Mouse (Mus musculus) midbrain, embryonic 15.5 days (tissue): ENCODE data around the gene Jazf1. TPM values are rescaled to one million over a fixed set of nuclear protein-coding genes. Genes with fewer than 3 reads are reported as not detected.

Source experiments
- ATAC-seq: fragments of 200-750 bp; cut with Nextera tagmentation; replicated peaks from 2 replicates; pipeline ENCODE4 v1.8.0; 2017; ENCODE audit warnings: moderate TSS enrichment
- H3K27ac ChIP-seq: fragments of 300-500 bp; sonication (generic); 2 replicates; pipeline ENCODE4 v1.5.1; 2015; ENCODE audit warnings: mild to moderate bottlenecking, inconsistent platforms
- H3K27me3 ChIP-seq: fragments of 300-500 bp; sonication (generic); replicated peaks from 2 replicates; pipeline ENCODE4 v1.6.1; 2015; ENCODE audit warnings: inconsistent platforms
- H3K36me3 ChIP-seq: fragments of 300-500 bp; sonication (generic); replicated peaks from 2 replicates; pipeline ENCODE4 v1.6.1; 2015; ENCODE audit warnings: inconsistent platforms
- H3K4me1 ChIP-seq: fragments of 300-500 bp; sonication (generic); 2 replicates; pipeline ENCODE4 v1.6.1; 2015; ENCODE audit warnings: inconsistent platforms
- H3K4me2 ChIP-seq: fragments of 300-500 bp; sonication (generic); 2 replicates; pipeline ENCODE4 v1.6.1; 2015; ENCODE audit warnings: inconsistent platforms, mild to moderate bottlenecking, moderate library complexity
- H3K4me3 ChIP-seq: fragments of 300-500 bp; sonication (generic); 2 replicates; pipeline ENCODE4 v1.5.1; 2015; ENCODE audit warnings: mild to moderate bottlenecking, inconsistent platforms
- H3K9ac ChIP-seq: fragments of 300-500 bp; sonication (generic); 2 replicates; pipeline ENCODE4 v1.6.1; 2015; ENCODE audit warnings: mild to moderate bottlenecking, inconsistent platforms
- H3K9me3 ChIP-seq: fragments of 300-500 bp; sonication (generic); 2 replicates; pipeline ENCODE4 v1.6.1; 2016; ENCODE audit warnings: inconsistent platforms
- WGBS: fragments of 180-500 bp; shearing (Covaris S2); methylation state at CpG from one replicate; pipeline ENCODE4 v1.1.7; 2015; ENCODE audit warnings: mixed read lengths; 5-methylcytosine and 5-hydroxymethylcytosine counted together
- polyA plus RNA-seq: library from polyadenylated mRNA; unstranded; fragments of >200 nt; fragmentation: Nextera tagmentation; extraction: Ambion mirVana; gene quantifications from 2 replicates; pipeline ENCODE4 v1.2.1, GENCODE M21; 2015

The Jazf1 gene
- polyA plus RNA-seq, 1 experiment from 2014 or later: 51.4 TPM

DNA sequence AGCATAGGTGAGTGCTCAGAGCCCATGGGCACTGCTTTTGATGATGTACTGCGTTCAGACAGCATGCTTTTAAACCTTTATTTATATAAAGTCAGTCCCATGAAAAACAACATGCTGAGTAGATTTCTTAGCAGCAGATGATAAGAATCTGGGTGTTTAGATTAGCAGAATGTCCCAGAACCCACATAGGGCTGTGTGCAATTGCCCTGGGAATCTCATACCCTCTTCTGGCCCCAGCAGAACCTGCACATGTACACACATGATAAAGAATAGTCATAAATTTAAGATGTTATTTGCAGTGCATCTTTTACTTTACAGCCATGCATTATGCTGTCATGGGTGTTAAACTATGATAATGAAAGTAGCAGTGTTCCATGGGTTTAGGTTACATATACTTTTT lies 297.6 kb downstream of the Jazf1 start:
- Histone ChIP-seq H3K27me3 (no peaks in the 10 kb centered on the region), H3K9me3 (no peaks in the 10 kb centered on the region), H3K4me1 (no peaks in the 10 kb centered on the region), H3K36me3 (peaks cover 9% of the 10 kb centered on the region; the same call in 1 of the 2 replicates), H3K4me3 (no peak overlapping the region), H3K9ac (no peak overlapping the region), H3K4me2 (no peak overlapping the region), H3K27ac (no peak overlapping the region)
- ATAC-seq: no peak
- 94% methylated on average over 1 of the region's 1 CpGs for WGBS

DNA sequence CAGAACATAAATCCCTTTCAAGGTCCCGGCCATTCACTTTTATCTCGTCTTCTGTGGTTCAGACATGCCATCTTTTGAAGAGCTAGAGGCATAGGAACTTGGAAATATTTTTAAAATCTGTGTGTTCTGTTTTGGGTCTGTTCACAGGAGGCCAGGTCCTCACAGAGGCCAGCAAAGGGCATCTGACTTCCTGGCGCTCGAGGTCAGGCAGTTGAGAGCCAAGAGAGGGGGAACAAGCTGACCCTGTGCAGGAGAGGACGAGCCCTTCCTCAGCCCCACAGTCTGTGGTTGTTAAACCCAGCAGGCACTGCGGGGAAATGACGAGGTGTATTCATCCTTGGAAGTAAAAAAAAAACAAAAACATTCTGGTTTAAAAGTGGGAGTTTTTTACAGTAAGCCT lies 303.2 kb downstream of the Jazf1 start:
- Histone ChIP-seq H3K9me3 (no peaks in the 10 kb centered on the region), H3K27ac (no peak overlapping the region), H3K9ac (no peak overlapping the region), H3K4me2 (no peak overlapping the region), H3K4me1 (no peaks in the 10 kb centered on the region), H3K36me3 (peaks cover 9% of the 10 kb centered on the region; the same call in 1 of the 2 replicates), H3K27me3 (no peaks in the 10 kb centered on the region), H3K4me3 (no peak overlapping the region)
- 85% methylated on average over 7 of the region's 7 CpGs for WGBS
- no peak for ATAC-seq

DNA sequence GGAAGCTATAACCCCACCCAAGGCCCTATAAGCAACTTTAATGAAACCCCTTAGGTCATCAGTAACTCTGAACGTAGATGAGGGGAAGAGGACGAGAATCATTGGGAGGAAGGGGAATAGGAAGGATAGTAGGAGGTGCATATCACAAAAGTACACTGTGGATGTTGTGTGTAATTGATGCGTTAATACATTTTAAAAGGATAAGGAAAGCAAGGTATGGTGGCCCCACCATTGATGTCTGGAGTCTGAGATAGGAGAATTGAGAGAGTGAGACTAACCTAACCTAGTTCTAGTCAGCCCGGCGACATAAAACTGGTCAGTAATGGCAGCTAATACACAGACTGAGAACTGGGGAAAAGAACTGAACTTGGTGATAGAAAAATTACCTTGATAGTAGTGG lies 315.6 kb downstream of the Jazf1 start:
- no peak for ATAC-seq

DNA sequence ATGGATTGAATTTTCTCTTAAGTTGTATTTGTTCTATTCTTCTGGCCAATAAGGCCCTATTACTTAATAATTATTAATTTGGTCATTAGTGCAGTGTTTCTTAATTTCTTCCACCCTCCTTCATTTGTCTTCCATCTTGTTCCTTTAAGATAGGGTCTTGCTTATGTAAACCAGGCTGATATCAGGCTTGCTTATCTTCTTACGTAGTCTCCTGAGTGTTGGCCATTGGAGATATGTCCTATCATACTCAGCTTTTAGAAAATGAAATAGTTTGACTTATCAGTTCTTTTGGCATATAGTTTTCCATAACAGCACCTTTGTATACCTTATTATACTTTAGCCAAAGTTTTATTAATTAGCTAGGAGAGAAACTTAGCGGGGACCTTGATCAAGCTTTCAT lies 333.8 kb downstream of the Jazf1 start:
- peaks cover 20% of the 10 kb centered on the region; the same call in 1 of the 2 replicates for H3K36me3 ChIP-seq
- H3K9ac ChIP-seq: no peak overlapping the region
- H3K27me3 ChIP-seq: no peaks in the 10 kb centered on the region
- no peak overlapping the region for H3K4me3 ChIP-seq
- WGBS: 98% methylated on average over 2 of the region's 2 CpGs
- no peak overlapping the region for H3K27ac ChIP-seq
- H3K4me2 ChIP-seq: no peak overlapping the region
- no peak for ATAC-seq
- H3K4me1 ChIP-seq: no peaks in the 10 kb centered on the region
- no peaks in the 10 kb centered on the region for H3K9me3 ChIP-seq

More for the DNA sequence above, 315.6 kb downstream of the Jazf1 start:
- Histone ChIP-seq H3K9ac (no peak overlapping the region), H3K4me2 (no peak overlapping the region), H3K4me1 (no peaks in the 10 kb centered on the region), H3K4me3 (no peak overlapping the region), H3K36me3 (peaks cover 21% of the 10 kb centered on the region), H3K27ac (no peak overlapping the region), H3K9me3 (no peaks in the 10 kb centered on the region), H3K27me3 (no peaks in the 10 kb centered on the region)
- WGBS: 92% methylated on average over 5 of the region's 5 CpGs

DNA sequence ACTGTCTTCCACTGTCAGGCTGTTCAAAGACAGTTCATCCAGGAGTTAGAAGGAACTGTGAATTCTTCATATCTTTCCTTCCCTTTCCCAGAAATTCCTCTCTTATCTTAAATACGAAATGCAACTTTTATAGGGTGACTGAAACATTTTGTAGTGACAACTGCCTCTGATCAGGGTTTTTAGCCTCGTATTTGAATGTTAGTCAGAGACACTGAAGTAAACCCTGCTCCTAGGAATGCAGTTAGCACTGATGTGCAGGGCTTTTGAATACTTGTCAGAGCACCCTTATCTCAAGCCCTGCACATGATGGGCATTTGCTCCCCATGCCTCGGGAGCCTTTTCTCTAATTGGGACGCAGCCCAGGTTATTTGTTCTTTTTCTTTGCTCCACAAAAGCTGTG lies 338.1 kb downstream of the Jazf1 start:
- Histone ChIP-seq H3K4me2 (no peak overlapping the region), H3K9me3 (no peaks in the 10 kb centered on the region), H3K27ac (no peak overlapping the region), H3K36me3 (peaks cover 10% of the 10 kb centered on the region; the same call in 1 of the 2 replicates), H3K27me3 (no peaks in the 10 kb centered on the region), H3K9ac (no peak overlapping the region), H3K4me1 (no peaks in the 10 kb centered on the region), H3K4me3 (no peak overlapping the region)
- WGBS: 82% methylated on average over 4 of the region's 4 CpGs
- ATAC-seq: no peak

DNA sequence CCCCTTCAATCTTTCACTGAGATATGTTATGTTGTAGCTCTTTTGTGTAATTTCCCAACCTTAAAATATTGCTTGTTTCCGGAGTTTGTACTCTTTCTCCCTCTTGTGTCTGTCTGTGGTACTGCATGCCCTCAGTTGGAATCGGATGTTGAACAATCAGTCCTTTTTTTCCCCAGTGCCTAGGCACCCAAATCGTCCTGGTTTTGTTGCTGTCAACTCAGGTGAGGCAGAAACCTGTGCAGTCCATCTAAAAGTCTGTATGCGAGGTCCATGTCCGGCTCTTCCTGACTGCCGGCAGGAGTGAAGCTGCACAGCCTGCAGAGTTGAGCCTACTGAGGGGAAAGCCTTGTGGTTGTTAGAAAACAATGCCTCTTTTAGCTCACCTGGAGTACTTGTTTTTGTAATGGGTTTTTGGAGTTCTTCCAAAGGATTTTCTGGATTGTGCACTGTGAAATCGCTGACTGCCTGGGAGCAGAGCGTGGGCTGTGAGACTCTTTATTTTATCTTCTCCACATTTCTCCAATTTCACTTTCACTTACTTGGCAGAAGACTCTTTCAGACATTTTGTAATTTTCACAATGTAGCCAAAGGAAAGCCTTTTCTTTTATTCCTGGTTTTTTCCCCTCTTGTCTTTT lies 343.5 kb downstream of the Jazf1 start:
- no peak for ATAC-seq
- Histone ChIP-seq H3K4me1 (0 out of 2 replicates have a peak, but pooled peaks cover 2% of the 10 kb centered on the region), H3K36me3 (peaks cover 7% of the 10 kb centered on the region; the same call in 1 of the 2 replicates), H3K4me3 (no peak overlapping the region), H3K27ac (no peak overlapping the region), H3K27me3 (no peaks in the 10 kb centered on the region), H3K9me3 (no peaks in the 10 kb centered on the region), H3K4me2 (no peak overlapping the region), H3K9ac (no peak overlapping the region)
- WGBS: 56% methylated on average over 8 of the region's 8 CpGs

Other genes starting within 250 kb of the Jazf1 start
- 3.4 and 4.2 TPM in 2 replicates for gene Creb5, start 218.6 kb upstream of the Jazf1 start, polyA plus RNA-seq